Mouse (Mus musculus) bone marrow, adult 2 months (tissue): ENCODE data around the gene Ttc17.

Experiments used
- CTCF ChIP-seq: fragments of 200-500 bp; IDR thresholded peaks from 2 replicates; pipeline ENCODE4 v1.5.1; 2011; ENCODE audit warnings: low read length, control low read depth; ENCODE audit not compliant: control insufficient read depth, insufficient read depth
- POLR2A ChIP-seq: fragments of 200-500 bp; IDR thresholded peaks from 2 replicates; pipeline ENCODE4 v1.6.1; 2011; ENCODE audit warnings: low read depth, mild to moderate bottlenecking, control low read depth, low read length, borderline replicate concordance; ENCODE audit not compliant: control insufficient read depth

DNA sequence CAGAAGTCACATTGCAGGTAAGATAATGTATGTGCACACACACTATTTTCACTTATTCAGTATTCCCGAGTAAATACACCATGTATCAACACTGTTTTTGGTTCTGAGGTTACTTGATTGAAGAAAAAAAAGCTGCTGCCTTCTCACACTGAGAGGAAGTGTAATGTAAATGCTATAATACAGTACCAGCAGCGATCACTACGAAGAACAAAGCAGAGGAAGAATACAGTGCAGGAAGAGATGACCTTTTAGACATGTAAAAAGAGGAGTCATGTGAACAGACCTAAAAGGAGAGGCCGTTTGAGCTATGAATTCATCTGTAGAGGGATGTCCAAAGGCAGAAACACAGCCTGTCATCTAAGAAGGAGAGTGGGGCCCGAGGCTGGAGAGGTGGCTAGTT, 9.0 kb downstream of the Ttc17 start:
- no peak for TF ChIP-seq CTCF
- no peak for TF ChIP-seq POLR2A
